Mouse (Mus musculus) layer of hippocampus, postnatal 25 days (tissue): ENCODE results near the gene Krtdap. TPM values are rescaled to one million over a fixed set of nuclear protein-coding genes. Genes with fewer than 3 reads are reported as not detected.
A peak's percentile ranks its signal among the peaks of the same experiment; 100 is the strongest.
"Not testable (repeated sequence)": the region's sequence is repeated elsewhere in the genome, so short reads cannot be mapped to it uniquely, and the experiment has no call there.

Source experiments
- DNase-seq, 2 experiments: peaks; one replicate each; pipeline ENCODE4 v3.0.0; 2022; ENCODE audit warnings: mixed read lengths in 2 of 2, low spot score in 1 of 2; ENCODE audit errors: extremely low spot score in 1 of 2
- total RNA-seq, 2 experiments: library from RNA; stranded (reverse); gene quantifications; 2 replicates each; pipeline ENCODE4 v1.2.3; 2021

Krtdap gene
- total RNA-seq, 2 experiments from 2014 or later: not detected

GRCm38 (mm10) chr7:30785721-30786546, 1.8 kb upstream of the Krtdap start:
- peak; percentile 28 to 32 for DNase-seq

DNA sequence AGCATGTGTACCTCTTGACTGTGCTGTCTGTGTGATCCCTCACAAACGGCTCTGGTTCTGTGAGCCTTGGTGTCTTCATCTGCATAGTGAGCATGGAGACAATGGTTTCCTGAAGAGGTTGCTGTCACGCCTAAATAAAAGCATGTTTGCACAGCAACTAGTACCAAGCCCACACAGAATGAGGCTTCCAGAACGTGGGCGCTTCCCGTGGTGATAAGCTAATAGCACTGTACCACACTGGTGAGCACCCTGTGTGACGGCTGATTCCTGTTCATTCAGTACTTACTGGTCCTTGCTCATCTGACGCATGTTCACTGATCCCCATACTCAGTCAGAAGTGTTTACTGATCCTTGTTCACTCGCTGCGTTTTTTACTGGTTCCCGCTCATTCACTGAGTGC, 2.4 kb downstream of the Krtdap start:
- DNase-seq: no peak

DNA sequence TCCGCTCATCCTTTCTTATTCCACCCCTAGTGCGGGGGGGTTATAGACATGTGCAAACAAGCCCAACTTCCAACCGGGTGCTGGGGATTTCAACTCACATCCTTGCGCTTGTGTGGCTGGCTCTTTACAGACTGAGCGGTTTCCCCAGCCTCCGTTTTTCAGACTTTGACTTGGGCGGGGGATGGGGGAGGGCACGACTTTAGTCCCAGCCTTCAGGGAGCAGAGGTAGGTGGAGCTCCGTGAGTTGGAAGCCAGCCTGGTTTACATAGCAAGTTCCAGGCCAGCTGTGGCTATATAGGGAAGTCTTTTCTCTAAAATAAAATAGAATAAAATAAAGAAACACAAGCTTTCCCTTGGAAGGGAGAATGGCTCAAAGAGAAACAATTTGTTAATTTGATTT, 4.2 kb downstream of the Krtdap start:
- no peak for DNase-seq

GRCm38 (mm10) chr7:30794921-30795320, 7.2 kb downstream of the Krtdap start:
- DNase-seq: no peak

DNA sequence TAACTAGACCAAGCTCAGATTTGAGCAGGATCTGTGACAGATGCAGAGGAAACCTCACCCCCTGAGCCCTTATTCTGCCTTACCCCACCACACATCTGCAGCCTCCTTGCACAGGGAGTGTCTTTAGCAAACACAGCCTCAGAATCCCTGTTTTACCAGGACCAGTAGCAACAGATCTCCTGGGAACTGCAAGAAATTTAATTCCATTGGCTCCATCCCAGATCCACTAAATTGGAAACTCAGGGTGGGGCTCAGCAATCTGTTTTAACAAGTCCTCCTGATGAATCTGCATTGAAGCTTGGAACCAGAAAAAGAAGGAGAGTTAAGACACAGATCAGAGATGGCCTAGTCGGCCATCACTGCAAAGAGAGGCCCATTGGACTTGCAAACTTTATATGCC, 9.1 kb downstream of the Krtdap start:
- no peak for DNase-seq

- no peak for DNase-seq
These were observed 13.0 kb downstream of the Krtdap start for GRCm38 (mm10) chr7:30800653-30801052.

- no peak for DNase-seq
These were observed 15.6 kb downstream of the Krtdap start for GRCm38 (mm10) chr7:30803256-30803655.

DNA sequence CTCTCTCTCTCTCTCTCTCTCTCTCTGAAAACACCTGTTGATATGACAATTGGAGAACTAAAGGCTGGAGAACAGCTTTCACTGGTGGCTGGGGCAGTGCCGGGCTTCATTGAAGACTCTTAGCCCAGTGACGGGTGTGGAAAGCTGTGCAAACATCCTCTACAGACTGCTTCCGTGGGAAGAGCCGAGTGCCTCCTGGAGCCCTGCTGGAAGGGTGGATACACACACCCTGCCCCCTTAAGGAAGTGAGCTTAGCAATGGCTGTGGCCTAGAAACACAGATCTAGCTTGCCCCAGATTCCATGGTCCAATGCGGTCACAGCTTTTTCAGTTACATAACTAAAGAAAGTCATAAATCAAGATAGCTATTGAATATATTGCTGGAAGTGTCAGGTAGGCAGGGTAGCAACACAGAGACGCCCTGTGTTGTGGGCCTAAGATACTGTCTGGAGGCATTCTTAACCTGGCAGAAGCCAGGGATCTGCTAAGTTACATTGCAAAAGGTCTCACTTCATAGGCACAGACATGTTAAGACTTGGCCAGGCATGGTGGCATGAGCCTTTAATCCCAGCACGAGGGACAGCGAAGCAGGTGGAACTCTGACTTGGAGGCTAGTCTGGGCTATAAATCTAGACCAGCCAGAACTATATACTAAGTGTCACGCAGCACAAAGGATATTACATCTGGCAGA, 16.5 kb downstream of the Krtdap start:
- no peak for DNase-seq

- peak in 1 of 2 experiments; percentile 23 for DNase-seq
These were observed 18.2 kb downstream of the Krtdap start for GRCm38 (mm10) chr7:30805924-30806323.

DNA sequence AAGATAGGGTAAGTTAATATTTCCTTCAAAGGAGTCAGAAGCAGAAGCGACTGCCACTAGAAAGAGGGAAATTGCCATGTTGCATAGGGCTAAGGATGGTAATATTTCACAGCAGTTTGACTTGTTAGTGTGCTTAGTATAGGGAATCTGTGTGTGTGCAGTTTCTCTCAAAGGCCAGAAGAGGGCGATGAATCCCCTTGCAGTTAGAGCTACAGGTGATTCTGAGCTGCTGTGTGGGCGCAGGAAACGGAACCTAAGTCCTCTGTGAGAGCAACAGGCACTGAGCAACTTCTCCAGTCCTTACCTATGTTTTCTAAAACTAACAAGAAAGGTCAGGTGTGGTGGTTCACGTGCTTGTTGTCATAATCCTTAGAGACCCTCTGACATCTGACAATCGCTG, 22.6 kb downstream of the Krtdap start:
- DNase-seq: no peak

DNA sequence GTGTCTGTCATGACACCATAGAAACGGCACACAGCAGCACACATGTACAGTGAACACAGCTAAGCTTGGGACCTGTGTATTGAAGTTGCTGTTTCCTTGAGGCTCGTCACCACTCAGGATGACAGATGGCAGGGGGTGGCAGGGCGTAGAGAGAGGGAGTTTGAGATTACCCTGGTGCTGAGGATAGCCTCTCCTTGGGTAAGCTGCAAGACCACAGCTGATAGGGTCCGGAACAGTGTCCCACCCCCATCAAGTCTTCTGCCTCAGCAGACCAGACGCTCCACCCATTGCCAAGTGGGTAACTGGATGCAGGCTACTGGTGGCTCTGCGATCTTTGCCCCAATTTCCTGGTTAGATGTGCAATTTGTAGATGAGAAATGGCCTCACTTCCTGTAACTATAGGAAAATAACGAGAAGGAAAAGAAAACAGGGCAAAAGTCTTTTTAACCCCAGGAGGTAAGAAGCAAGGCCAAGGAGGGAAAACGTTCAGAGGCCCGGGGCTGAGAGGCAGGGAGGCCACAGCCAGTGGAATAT, 24.1 kb downstream of the Krtdap start:
- no peak for DNase-seq

DNA sequence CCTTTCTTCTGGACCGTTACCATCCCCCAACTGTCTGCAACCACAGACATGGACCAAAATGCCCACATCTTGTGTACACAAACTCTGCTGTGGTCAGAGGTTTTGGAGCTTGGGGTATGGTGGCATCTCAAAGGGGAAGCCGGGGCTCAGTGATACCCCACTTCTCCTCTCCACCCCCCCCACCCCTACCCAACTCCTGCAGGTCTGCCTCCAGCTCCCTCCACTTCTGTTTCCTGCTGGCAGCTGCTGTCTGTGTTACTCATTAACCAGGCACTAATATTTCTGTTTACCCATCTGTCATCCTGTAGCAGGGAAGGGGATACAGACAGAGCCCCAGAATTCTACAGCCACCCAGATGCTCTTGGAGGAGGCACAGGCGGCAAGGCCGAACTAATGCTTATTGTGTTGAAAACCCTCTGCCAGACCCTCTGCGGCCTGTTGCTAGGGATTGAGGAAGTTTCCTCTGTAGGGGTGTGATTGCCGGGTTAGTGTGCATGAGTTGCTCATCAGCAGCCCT, 24.7 kb downstream of the Krtdap start:
- DNase-seq: no peak

GRCm38 (mm10) chr7:30820131-30820530, 32.4 kb downstream of the Krtdap start:
- no peak for DNase-seq

DNA sequence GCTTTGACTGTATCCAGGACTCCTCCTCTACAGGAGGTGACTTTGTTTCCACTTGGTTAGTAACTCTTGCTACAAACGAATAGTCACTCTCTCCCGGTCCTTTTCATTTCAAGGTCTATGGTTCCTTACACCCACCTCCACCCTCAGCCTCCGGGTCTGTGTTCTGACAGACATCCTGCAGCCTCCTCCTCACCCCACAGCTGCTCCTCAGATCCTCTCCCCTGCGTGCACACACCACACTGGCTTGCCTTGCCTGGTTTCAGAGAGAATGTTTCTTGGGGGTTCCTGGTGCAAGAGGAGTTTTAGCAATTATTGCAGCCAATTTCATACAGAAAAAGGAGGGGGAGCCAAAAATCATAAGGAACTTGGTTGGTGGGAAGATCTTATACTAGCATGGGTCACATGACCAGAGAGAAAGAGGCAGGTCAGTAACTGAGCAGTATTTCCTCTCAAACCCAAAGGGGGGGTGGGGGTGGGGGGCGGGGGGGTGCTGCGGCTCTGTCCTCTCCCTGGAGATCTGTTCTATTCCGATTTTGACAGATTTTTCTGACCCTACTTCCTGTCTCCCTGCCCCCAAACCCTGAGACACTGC, 33.3 kb downstream of the Krtdap start:
- DNase-seq: no peak

DNA sequence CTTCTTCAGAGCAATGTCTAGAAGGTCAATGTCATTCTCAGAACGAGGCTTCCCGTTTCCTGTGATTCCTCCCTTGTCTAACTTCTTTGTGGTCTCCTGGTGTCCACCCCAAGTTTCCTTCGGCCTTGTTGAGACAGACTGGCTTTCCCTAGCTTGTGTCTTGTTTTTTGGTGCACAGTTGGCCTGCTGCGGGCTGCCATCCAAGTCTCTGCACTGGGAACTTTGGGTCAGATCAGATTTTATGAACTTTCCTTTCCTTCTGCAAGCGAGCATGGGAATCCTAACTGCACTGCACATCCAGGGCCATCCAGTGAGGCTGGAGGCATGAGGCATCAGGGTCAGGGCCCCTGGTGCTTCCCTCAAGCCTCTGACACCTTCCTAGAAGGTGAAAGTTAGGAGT, 33.8 kb downstream of the Krtdap start:
- DNase-seq: no peak

- no peak for DNase-seq
These were observed 36.0 kb downstream of the Krtdap start, which contains the start of gene Ffar2 for GRCm38 (mm10) chr7:30823675-30824074. TSS of gene Ffar2 (minus strand) at chr7:30823775.

GRCm38 (mm10) chr7:30824306-30824705, 36.6 kb downstream of the Krtdap start:
- DNase-seq: no peak

GRCm38 (mm10) chr7:30826660-30827059, 39.0 kb downstream of the Krtdap start:
- no peak for DNase-seq

- DNase-seq: not testable (repeated sequence)
These were observed 41.2 kb downstream of the Krtdap start for GRCm38 (mm10) chr7:30828871-30829270.

- DNase-seq: no peak
These were observed 41.7 kb downstream of the Krtdap start for GRCm38 (mm10) chr7:30829428-30829827.

DNA sequence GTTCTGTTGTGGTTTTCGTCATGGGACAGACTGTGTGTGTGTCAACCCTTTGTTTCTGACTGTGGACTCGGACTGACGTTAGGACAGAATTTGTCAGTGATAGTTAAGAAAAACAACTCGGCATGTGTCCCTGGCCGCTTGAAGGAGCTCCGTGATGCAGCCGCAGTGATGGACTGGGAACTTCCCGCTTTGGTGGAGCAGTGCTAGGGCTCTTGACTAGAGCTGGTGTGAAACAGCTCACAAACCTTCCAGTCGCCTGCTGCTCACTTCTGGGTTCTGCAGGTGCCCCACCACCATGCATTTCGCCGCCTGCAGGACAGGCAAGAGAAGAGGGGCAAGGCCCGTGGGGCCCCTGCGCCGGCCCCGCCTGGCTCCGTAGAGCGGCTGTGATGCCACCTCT, 44.6 kb downstream of the Krtdap start:
- no peak for DNase-seq
